Mouse (Mus musculus) MEL (cell line): ENCODE data around the gene Clns1a. TPM values are rescaled to one million over a fixed set of nuclear protein-coding genes. Genes with fewer than 3 reads are reported as not detected.

ENCODE experiments used
- DNase-seq: peaks from one replicate; pipeline ENCODE4 v3.0.0; 2011; ENCODE audit warnings: low read depth, low spot score
- H3K27ac ChIP-seq: 2 replicates; pipeline ENCODE4 v1.5.1; 2012; ENCODE audit warnings: low read depth, mild to moderate bottlenecking, control low read depth, low read length, moderate library complexity; ENCODE audit not compliant: control insufficient read depth
- H3K27me3 ChIP-seq, 2 experiments: fragments of 150-350 bp in 1 of 2; sonication (generic) in 1 of 2; 2 replicates each; pipeline ENCODE4 v1.6.1; 2012; ENCODE audit warnings: low read length in 2 of 2, mild to moderate bottlenecking in 2 of 2, improper control_type of control experiment in 1 of 2, moderate library complexity in 1 of 2; ENCODE audit not compliant: insufficient read depth in 2 of 2, control insufficient read depth in 1 of 2
- H3K36me3 ChIP-seq, 2 experiments: 2 replicates each; pipeline ENCODE4 v1.6.1; 2012 to 2014; ENCODE audit warnings: low read length in 2 of 2, improper control_type of control experiment in 1 of 2, inconsistent platforms in 1 of 2, mild to moderate bottlenecking in 1 of 2; ENCODE audit not compliant: insufficient read depth in 2 of 2, control insufficient read depth in 1 of 2
- H3K4me1 ChIP-seq, 2 experiments: fragments of 150-350 bp in 1 of 2; sonication (generic) in 1 of 2; 2 replicates each; pipeline ENCODE4 v1.6.1; 2012; ENCODE audit warnings: low read length in 2 of 2, improper control_type of control experiment in 1 of 2, mild to moderate bottlenecking in 1 of 2; ENCODE audit not compliant: insufficient read depth in 2 of 2, control insufficient read depth in 1 of 2
- H3K4me3 ChIP-seq, 2 experiments: fragments of 150-350 bp in 1 of 2; sonication (generic) in 1 of 2; 2 replicates each; pipeline ENCODE4 v1.5.1; 2012; ENCODE audit warnings: low read depth in 2 of 2, low read length in 2 of 2, mild to moderate bottlenecking in 2 of 2, moderate library complexity in 2 of 2, control low read depth in 1 of 2, improper control_type of control experiment in 1 of 2; ENCODE audit not compliant: control insufficient read depth in 1 of 2, insufficient read depth in 1 of 2
- H3K79me2 ChIP-seq: 2 replicates; pipeline ENCODE4 v1.6.1; 2012; ENCODE audit warnings: mild to moderate bottlenecking, low read length, moderate library complexity; ENCODE audit not compliant: control insufficient read depth, poor library complexity, insufficient read depth
- H3K9ac ChIP-seq: 2 replicates; pipeline ENCODE4 v1.6.1; 2012; ENCODE audit warnings: low read depth, mild to moderate bottlenecking, control low read depth, low read length, moderate library complexity; ENCODE audit not compliant: control insufficient read depth, poor library complexity, severe bottlenecking
- H3K9me3 ChIP-seq: fragments of 150-350 bp; sonication (generic); replicated peaks from 2 replicates; pipeline ENCODE4 v1.6.1; 2012; ENCODE audit warnings: mild to moderate bottlenecking, low read length, improper control_type of control experiment, moderate library complexity; ENCODE audit not compliant: insufficient read depth
- BHLHE40 ChIP-seq: IDR thresholded peaks from 2 replicates; pipeline ENCODE4 v1.6.1; 2012; ENCODE audit warnings: low read depth, mild to moderate bottlenecking, inconsistent platforms, low read length, improper control_type of control experiment, borderline replicate concordance
- CHD2 ChIP-seq: IDR thresholded peaks from 2 replicates; pipeline ENCODE4 v1.6.1; 2011; ENCODE audit warnings: low read length, improper control_type of control experiment
- ELF1 ChIP-seq: IDR thresholded peaks from 2 replicates; pipeline ENCODE4 v1.6.1; 2014; ENCODE audit warnings: low read depth, mild to moderate bottlenecking, inconsistent platforms, low read length, improper control_type of control experiment, moderate library complexity
- HCFC1 ChIP-seq: IDR thresholded peaks from 2 replicates; pipeline ENCODE4 v1.6.1; 2012; ENCODE audit warnings: low read depth, mild to moderate bottlenecking, inconsistent platforms, low read length, improper control_type of control experiment, moderate library complexity
- KAT2A ChIP-seq: conservative IDR thresholded peaks from 2 replicates; pipeline ENCODE4 v1.6.1; 2012; ENCODE audit warnings: low read depth, low read length, improper control_type of control experiment, inconsistent platforms
- MEF2A ChIP-seq: IDR thresholded peaks from 2 replicates; pipeline ENCODE4 v1.6.1; 2014; ENCODE audit warnings: low read depth, mild to moderate bottlenecking, inconsistent platforms, low read length, improper control_type of control experiment; ENCODE audit not compliant: poor library complexity, insufficient replicate concordance, severe bottlenecking; ENCODE audit errors: extremely low read depth
- MYB ChIP-seq: IDR thresholded peaks from 2 replicates; pipeline ENCODE4 v1.6.1; 2011; ENCODE audit warnings: mild to moderate bottlenecking, low read depth, low read length, improper control_type of control experiment
- MYC ChIP-seq: IDR thresholded peaks from 2 replicates; pipeline ENCODE4 v1.6.1; 2011; ENCODE audit warnings: low read depth, mild to moderate bottlenecking, low read length, improper control_type of control experiment, moderate library complexity
- NELFE ChIP-seq: IDR thresholded peaks from 2 replicates; pipeline ENCODE4 v1.6.1; 2011; ENCODE audit warnings: low read depth, low read length, improper control_type of control experiment
- RCOR1 ChIP-seq: IDR thresholded peaks from 2 replicates; pipeline ENCODE4 v1.6.1; 2012; ENCODE audit warnings: low read depth, mild to moderate bottlenecking, inconsistent platforms, low read length, improper control_type of control experiment
- SIN3A ChIP-seq: IDR thresholded peaks from 2 replicates; pipeline ENCODE4 v1.6.1; 2012; ENCODE audit warnings: low read length, improper control_type of control experiment, inconsistent platforms
- TBP ChIP-seq: IDR thresholded peaks from 2 replicates; pipeline ENCODE4 v1.8.0; 2011; ENCODE audit warnings: low read depth, low read length, improper control_type of control experiment
- USF2 ChIP-seq, 2 experiments: IDR thresholded peaks; 2 replicates each; pipeline ENCODE4 v1.6.1; 2011 to 2012; ENCODE audit warnings: improper control_type of control experiment in 2 of 2, low read length in 2 of 2, borderline replicate concordance in 1 of 2, inconsistent platforms in 1 of 2, low read depth in 1 of 2, mild to moderate bottlenecking in 1 of 2; ENCODE audit not compliant: insufficient read depth in 1 of 2
- ZNF384 ChIP-seq: IDR thresholded peaks from 2 replicates; pipeline ENCODE4 v1.6.1; 2012; ENCODE audit warnings: low read depth, mild to moderate bottlenecking, inconsistent platforms, low read length, improper control_type of control experiment
- polyA plus RNA-seq, 2 experiments: library from polyadenylated mRNA; stranded (reverse) in 1 of 2; unstranded in 1 of 2; fragments of >175 nt in 1 of 2; fragments of >200 nt in 1 of 2; gene quantifications; 2 replicates each; pipeline versions ENCODE4 v1.2.1 to v1.2.4; 2012; ENCODE audit warnings: low replicate concordance in 2 of 2, low read depth in 1 of 2; ENCODE audit not compliant: insufficient read length in 2 of 2, insufficient read depth in 1 of 2, missing spikeins in 1 of 2
- total RNA-seq: library from RNA; depleted of rRNA; stranded (reverse); fragments of 300-350 nt; gene quantifications from 2 replicates; pipeline ENCODE4 v1.2.3, GENCODE M21; 2012

The Clns1a gene
- total and polyA plus RNA-seq, 3 experiments: 119 to 140 (median 130) TPM

GRCm38 (mm10) chr7:97765181-97765962 is 68.9 kb downstream of the Clns1a start (continued):
- TF ChIP-seq MEF2A: no peak

- peaks cover 0 to 30% of the 10 kb centered on the region in 2 experiments; a peak in 2 of 4 replicates for H3K4me1 ChIP-seq
- H3K4me3 ChIP-seq: peak overlapping the region in 1 of 2 experiments; percentile 41; a peak in 2 of 4 replicates
- H3K27me3 ChIP-seq: no peaks in the 10 kb centered on the region
- no peak overlapping the region; the same call in 1 of the 2 replicates for H3K9ac ChIP-seq
- DNase-seq: no peak
- H3K36me3 ChIP-seq: peaks cover 0 to 7% of the 10 kb centered on the region in 2 experiments; a peak in 2 of 4 replicates
- TF ChIP-seq BHLHE40: no peak
- no peak for TF ChIP-seq CHD2
- no peak for TF ChIP-seq RCOR1
- no peak for TF ChIP-seq MYB
- 0 out of 2 replicates have a peak, but pooled peaks have one; percentile 7 for TF ChIP-seq ZNF384
- TF ChIP-seq SIN3A: 0 out of 2 replicates have a peak, but pooled peaks have one; percentile 10
- TF ChIP-seq NELFE: peak; percentile 4; the same call in 1 of the 2 replicates
- no peak for TF ChIP-seq KAT2A
- no peak for TF ChIP-seq MEF2A
- no peak for TF ChIP-seq TBP
- no peak for TF ChIP-seq HCFC1
- TF ChIP-seq ELF1: no peak
- TF ChIP-seq USF2 (IDR thresholded peaks at IDR 0.05; ENCODE audit: borderline replicate concordance in 1 of 2, insufficient read depth in 1 of 2, low read depth in 1 of 2, low read length in 2 of 2): no peak
- TF ChIP-seq MYC: 0 out of 2 replicates have a peak, but pooled peaks have one; percentile 10
- no peaks in the 10 kb centered on the region for H3K9me3 ChIP-seq
- H3K79me2 ChIP-seq: no peaks in the 10 kb centered on the region
- peak overlapping the region; percentile 68 for H3K27ac ChIP-seq
These were observed 69.5 kb downstream of the Clns1a start for GRCm38 (mm10) chr7:97765963-97766347.
